In the genomic region with DNA sequence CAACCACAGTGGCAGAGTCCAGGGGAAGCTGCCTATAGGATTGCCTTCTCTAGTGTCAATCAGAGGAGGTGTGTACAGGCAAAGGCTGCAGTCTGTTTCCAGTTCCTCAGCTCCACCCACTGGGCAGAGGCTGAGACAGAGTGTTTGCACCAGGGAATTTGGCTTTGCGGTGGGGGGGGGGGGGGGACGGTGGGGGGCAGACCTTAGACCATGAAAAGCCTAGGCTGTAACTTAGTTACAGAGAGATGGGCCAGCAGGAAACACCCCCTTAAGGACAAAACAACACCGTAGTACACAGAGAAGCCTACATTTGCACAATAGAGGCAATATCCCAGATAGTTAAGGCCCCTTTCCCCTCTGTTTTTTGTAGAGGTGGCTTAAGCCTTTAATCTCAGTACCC, we compare ENCODE assay signal across 48 mouse cellular contexts. TPM values are rescaled to one million over a fixed set of nuclear protein-coding genes. Genes with fewer than 3 reads are reported as not detected.
"Had no signal": no experiment of that assay in that cellular context is flagged by ENCODE, and none has a peak within 500 bp of the region (broad histone marks: within the 10 kb centered on the region; RNA-seq: fewer than 3 reads in every experiment).

No protein-coding gene starts in this region.

- H3K4me1 ChIP-seq: heart, embryonic 15.5 days; hindbrain, embryonic 10.5 days; hindbrain, embryonic 12.5 days; hindbrain, embryonic 13.5 days; hindbrain, embryonic 15.5 days; kidney, embryonic 15.5 days had no signal

- H3K9me3 ChIP-seq: hindbrain, embryonic 15.5 days; intestine, embryonic 15.5 days had no signal

- H3K9ac ChIP-seq: heart, embryonic 12.5 days; heart, embryonic 13.5 days; heart, embryonic 15.5 days; hindbrain, embryonic 12.5 days; hindbrain, embryonic 13.5 days; hindbrain, embryonic 14.5 days; hindbrain, embryonic 15.5 days; intestine, embryonic 15.5 days; kidney, embryonic 15.5 days had no signal

- DNase-seq: heart, postnatal 10 days; heart, postnatal 14 days; heart, postnatal 36 days; heart, postnatal 4 days; kidney, adult 11 months; kidney, adult 18-20 months; kidney, adult 2 months; kidney, adult 8-10 months; kidney, adult 9 months; kidney, postnatal 10 days; kidney, postnatal 25 days; kidney, postnatal 36 days; kidney, postnatal 4 days; layer of hippocampus, postnatal 36 days had no signal

- H3K27ac ChIP-seq: heart, embryonic 10.5 days; heart, embryonic 13.5 days; heart, embryonic 15.5 days; hindbrain, embryonic 10.5 days; hindbrain, embryonic 12.5 days; hindbrain, embryonic 13.5 days; hindbrain, embryonic 14.5 days; hindbrain, embryonic 15.5 days; hindbrain, postnatal 0 days; intestine, embryonic 15.5 days; kidney, embryonic 15.5 days; layer of hippocampus, adult 2 months; left cerebral cortex, adult 2 months had no signal

- H3K27me3 ChIP-seq: heart, embryonic 12.5 days; heart, embryonic 13.5 days; heart, embryonic 15.5 days; hindbrain, embryonic 12.5 days; hindbrain, embryonic 13.5 days; hindbrain, embryonic 15.5 days; intestine, embryonic 15.5 days; kidney, embryonic 15.5 days had no signal

- ATAC-seq: hindbrain, embryonic 16.5 days; hindbrain, postnatal 0 days; inflammation-experienced regulatory T-cells, adult 6 months; intestine, embryonic 15.5 days; intestine, embryonic 16.5 days; intestine, postnatal 0 days had no signal

- H3K4me3 ChIP-seq: heart, embryonic 10.5 days; heart, embryonic 12.5 days; heart, embryonic 13.5 days; heart, embryonic 15.5 days; hindbrain, embryonic 10.5 days; hindbrain, embryonic 12.5 days; hindbrain, embryonic 13.5 days; hindbrain, embryonic 15.5 days; intestine, embryonic 15.5 days; kidney, embryonic 15.5 days; layer of hippocampus, adult 2 months; left cerebral cortex, adult 2 months had no signal

- H3K4me2 ChIP-seq: heart, embryonic 11.5 days; heart, embryonic 12.5 days; heart, embryonic 13.5 days; heart, embryonic 15.5 days; hindbrain, embryonic 12.5 days; hindbrain, embryonic 13.5 days; hindbrain, embryonic 14.5 days; hindbrain, embryonic 15.5 days; intestine, embryonic 15.5 days; kidney, embryonic 15.5 days had no signal

RNA-seq across cellular contexts. Expression of gene Dmkn, which starts 6.6 kb away (rescaled TPM):
- total RNA-seq: hematopoietic stem cell, adult 5-6 weeks had no signal
- polyA plus RNA-seq: inflammation-experienced regulatory T-cells, adult 6 months had no signal

RNA-seq across cellular contexts. Expression of gene Gapdhs, which starts 13.5 kb away (rescaled TPM):
- total RNA-seq: heart, postnatal 10 days; heart, postnatal 14 days; heart, postnatal 25 days; heart, postnatal 36 days; heart, postnatal 4 days; hematopoietic stem cell, adult 5-6 weeks; hindbrain, postnatal 0 days; layer of hippocampus, adult 18-20 months; layer of hippocampus, adult 2 months; layer of hippocampus, adult 8-10 months; layer of hippocampus, postnatal 10 days; layer of hippocampus, postnatal 14 days; layer of hippocampus, postnatal 25 days; layer of hippocampus, postnatal 36 days; left cerebral cortex, adult 18-20 months; left cerebral cortex, adult 2 months; left cerebral cortex, adult 8-10 months had no signal
- polyA plus RNA-seq: heart, embryonic 12.5 days; heart, embryonic 15.5 days; heart, postnatal 0 days; intestine, embryonic 14.5 days; intestine, postnatal 0 days; large intestine, adult 2 months had no signal

RNA-seq across cellular contexts. Expression of gene Krtdap, which starts 30.7 kb away (rescaled TPM):
- total RNA-seq: heart, postnatal 10 days; heart, postnatal 14 days; heart, postnatal 25 days; heart, postnatal 36 days; heart, postnatal 4 days; hematopoietic stem cell, adult 5-6 weeks; hindbrain, postnatal 0 days; layer of hippocampus, adult 18-20 months; layer of hippocampus, adult 2 months; layer of hippocampus, adult 8-10 months; layer of hippocampus, postnatal 10 days; layer of hippocampus, postnatal 14 days; layer of hippocampus, postnatal 25 days; layer of hippocampus, postnatal 36 days; left cerebral cortex, adult 18-20 months; left cerebral cortex, adult 2 months; left cerebral cortex, adult 8-10 months had no signal
- polyA plus RNA-seq: heart, embryonic 10.5 days; heart, embryonic 11.5 days; heart, embryonic 12.5 days; heart, embryonic 14.5 days; hindbrain, embryonic 10.5 days; hindbrain, embryonic 11.5 days; hindbrain, embryonic 12.5 days; hindbrain, embryonic 13.5 days; hindbrain, embryonic 14.5 days; inflammation-experienced regulatory T-cells, adult 6 months; kidney, adult 2 months; kidney, embryonic 14.5 days had no signal
